Mouse (Mus musculus) hindbrain, embryonic 14.5 days (tissue): ENCODE data around the gene Epha2. TPM values are rescaled to one million over a fixed set of nuclear protein-coding genes. Genes with fewer than 3 reads are reported as not detected.

Experiments
- ATAC-seq: fragments of 200-750 bp; cut with Nextera tagmentation; 2 replicates; pipeline ENCODE4 v1.8.0; 2017; ENCODE audit warnings: moderate number of reproducible peaks, mild to moderate bottlenecking, moderate TSS enrichment, moderate library complexity; ENCODE audit not compliant: low FRiP score
- DNase-seq: peaks from one replicate; pipeline ENCODE4 v3.0.0-alpha.2; 2015; ENCODE audit warnings: low spot score
- H3K27ac ChIP-seq: fragments of 300-500 bp; sonication (generic); 2 replicates; pipeline ENCODE4 v1.5.1; 2014; ENCODE audit warnings: mild to moderate bottlenecking, moderate library complexity
- H3K27me3 ChIP-seq: fragments of 300-500 bp; sonication (generic); 2 replicates; pipeline ENCODE4 v1.6.1; 2014; ENCODE audit warnings: mild to moderate bottlenecking, low read length, mixed read lengths; ENCODE audit not compliant: control insufficient read depth, insufficient read depth
- H3K36me3 ChIP-seq: fragments of 300-500 bp; sonication (generic); replicated peaks from 2 replicates; pipeline ENCODE4 v1.6.1; 2014; ENCODE audit not compliant: control insufficient read depth, insufficient read depth
- H3K4me1 ChIP-seq: fragments of 300-500 bp; sonication (generic); replicated peaks from 2 replicates; pipeline ENCODE4 v1.6.1; 2014; ENCODE audit warnings: antibody characterized with exemption, low read length, mixed read lengths; ENCODE audit not compliant: control insufficient read depth, insufficient read depth
- H3K4me2 ChIP-seq: fragments of 300-500 bp; sonication (generic); replicated peaks from 2 replicates; pipeline ENCODE4 v1.6.1; 2014; ENCODE audit warnings: mild to moderate bottlenecking, moderate library complexity
- H3K4me3 ChIP-seq: fragments of 300-500 bp; sonication (generic); replicated peaks from 2 replicates; pipeline ENCODE4 v1.5.1; 2014; ENCODE audit warnings: mild to moderate bottlenecking, low read length
- H3K9ac ChIP-seq: fragments of 300-500 bp; sonication (generic); 2 replicates; pipeline ENCODE4 v1.6.1; 2014
- H3K9me3 ChIP-seq: fragments of 300-500 bp; sonication (generic); 2 replicates; pipeline ENCODE4 v1.6.1; 2016; ENCODE audit warnings: low read length; ENCODE audit not compliant: control insufficient read depth
- WGBS: fragments of 180-500 bp; shearing (Covaris S2); extraction: QIAGEN DNeasy Blood & Tissue Kit; methylation state at CpG from one replicate; pipeline ENCODE4 v1.1.7; 2014; 5-methylcytosine and 5-hydroxymethylcytosine counted together
- polyA plus RNA-seq: library from polyadenylated mRNA; unstranded; fragments of >200 nt; fragmentation: Nextera tagmentation; extraction: Ambion mirVana; gene quantifications from 2 replicates; pipeline ENCODE4 v1.2.1, GENCODE M21; 2014

Gene Epha2
- polyA plus RNA-seq, 1 experiment from 2014 or later = 0.64 TPM

GRCm38 (mm10) chr4:141328742-141329141 lies 27.7 kb downstream of the Epha2 start:
- Histone ChIP-seq H3K27ac (no peak overlapping the region), H3K9me3 (no peaks in the 10 kb centered on the region), H3K36me3 (no peaks in the 10 kb centered on the region), H3K4me3 (no peak overlapping the region), H3K4me1 (no peaks in the 10 kb centered on the region), H3K9ac (no peak overlapping the region), H3K27me3 (no peaks in the 10 kb centered on the region), H3K4me2 (no peak overlapping the region)
- WGBS = 85% methylated on average over 9 of the region's 9 CpGs
- DNase-seq = no peak
- ATAC-seq = no peak

DNA sequence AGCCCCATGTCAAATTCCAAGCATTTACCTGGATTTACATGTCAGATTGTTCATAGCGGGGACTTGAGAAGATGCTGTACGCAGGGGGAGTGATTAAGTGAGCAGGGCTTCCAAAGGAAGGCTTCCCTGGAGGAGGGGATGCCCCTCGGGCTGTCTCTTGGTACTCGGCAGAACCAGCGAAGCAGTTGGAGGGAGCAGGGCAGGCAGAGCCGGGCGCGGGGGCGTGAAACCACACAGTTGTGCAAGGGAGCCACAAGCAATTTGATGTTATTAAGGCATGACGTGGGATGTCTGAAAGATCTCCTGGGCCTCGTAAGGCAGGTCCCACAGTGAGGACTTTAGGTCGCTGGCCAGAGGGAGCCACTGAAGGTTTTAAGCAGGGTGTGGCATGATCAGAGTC lies 28.9 kb downstream of the Epha2 start:
- DNase-seq = no peak
- H3K27ac ChIP-seq = no peak overlapping the region
- H3K36me3 ChIP-seq = no peaks in the 10 kb centered on the region
- no peak overlapping the region for H3K9ac ChIP-seq
- ATAC-seq = no peak
- H3K9me3 ChIP-seq = no peaks in the 10 kb centered on the region
- WGBS = 68% methylated on average over 12 of the region's 12 CpGs
- H3K4me3 ChIP-seq = no peak overlapping the region
- H3K4me2 ChIP-seq = no peak overlapping the region
- H3K27me3 ChIP-seq = no peaks in the 10 kb centered on the region
- peaks cover 6% of the 10 kb centered on the region; the same call in 1 of the 2 replicates for H3K4me1 ChIP-seq

- no peaks in the 10 kb centered on the region for H3K27me3 ChIP-seq
- no peak overlapping the region for H3K4me2 ChIP-seq
- H3K27ac ChIP-seq = no peak overlapping the region
- H3K9me3 ChIP-seq = no peaks in the 10 kb centered on the region
- peaks cover 9% of the 10 kb centered on the region; the same call in 1 of the 2 replicates for H3K4me1 ChIP-seq
- no peak for ATAC-seq
- H3K4me3 ChIP-seq = no peak overlapping the region
- no peak overlapping the region for H3K9ac ChIP-seq
- WGBS = 100% methylated on average over 2 of the region's 2 CpGs
- DNase-seq = no peak
- no peaks in the 10 kb centered on the region for H3K36me3 ChIP-seq
Measured at GRCm38 (mm10) chr4:141331446-141331845, 30.4 kb downstream of the Epha2 start.

DNA sequence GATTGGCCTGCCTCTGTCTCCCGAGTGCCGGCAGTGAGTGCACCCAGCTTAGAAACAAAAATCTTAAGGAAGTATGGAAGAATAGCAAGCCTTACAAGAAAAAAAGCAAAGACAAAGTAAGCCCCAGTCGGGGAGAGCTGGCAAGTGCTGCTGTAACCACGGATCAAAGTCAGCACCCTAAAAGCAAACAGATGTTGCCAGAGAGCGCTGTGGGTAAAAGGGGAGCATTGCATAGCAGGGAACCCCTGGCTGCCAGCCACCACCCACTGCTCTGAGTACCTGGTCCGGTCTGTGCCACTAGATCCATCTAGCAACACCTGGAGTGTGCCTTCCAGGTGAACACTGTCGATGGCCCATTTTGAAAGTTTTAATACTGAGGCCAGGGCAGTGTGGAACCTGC lies 31.2 kb downstream of the Epha2 start:
- WGBS = 88% methylated on average over 7 of the region's 7 CpGs

GRCm38 (mm10) chr4:141334695-141335094 lies 33.7 kb downstream of the Epha2 start:
- no peak overlapping the region for H3K4me3 ChIP-seq
- H3K4me1 ChIP-seq = peaks cover 14% of the 10 kb centered on the region; the same call in 1 of the 2 replicates
- DNase-seq (no peak), ATAC-seq (no peak)
- H3K4me2 ChIP-seq = no peak overlapping the region
- no peaks in the 10 kb centered on the region for H3K9me3 ChIP-seq
- no peaks in the 10 kb centered on the region for H3K27me3 ChIP-seq
- 50% methylated on average over 5 of the region's 5 CpGs for WGBS
- no peak overlapping the region for H3K9ac ChIP-seq
- no peaks in the 10 kb centered on the region for H3K36me3 ChIP-seq
- peak overlapping the region; percentile 63 for H3K27ac ChIP-seq

More for the DNA sequence above, 31.2 kb downstream of the Epha2 start:
- Histone ChIP-seq H3K27ac (no peak overlapping the region), H3K36me3 (no peaks in the 10 kb centered on the region), H3K9me3 (no peaks in the 10 kb centered on the region), H3K9ac (no peak overlapping the region), H3K4me1 (peaks cover 9% of the 10 kb centered on the region; the same call in 1 of the 2 replicates), H3K4me2 (no peak overlapping the region), H3K4me3 (no peak overlapping the region), H3K27me3 (no peaks in the 10 kb centered on the region)
- ATAC-seq = no peak
- DNase-seq = no peak

GRCm38 (mm10) chr4:141335263-141335796 lies 34.3 kb downstream of the Epha2 start:
- no peak overlapping the region for H3K4me3 ChIP-seq
- no peaks in the 10 kb centered on the region for H3K9me3 ChIP-seq
- DNase-seq (peak; percentile 39), ATAC-seq (peak; percentile 85)
- H3K36me3 ChIP-seq = no peaks in the 10 kb centered on the region
- no peak overlapping the region for H3K4me2 ChIP-seq
- WGBS = 12% methylated on average over 3 of the region's 3 CpGs
- H3K27me3 ChIP-seq = no peaks in the 10 kb centered on the region
- H3K27ac ChIP-seq = peak overlapping the region; percentile 74
- no peak overlapping the region for H3K9ac ChIP-seq
- H3K4me1 ChIP-seq = peaks cover 14% of the 10 kb centered on the region; the same call in 1 of the 2 replicates

DNA sequence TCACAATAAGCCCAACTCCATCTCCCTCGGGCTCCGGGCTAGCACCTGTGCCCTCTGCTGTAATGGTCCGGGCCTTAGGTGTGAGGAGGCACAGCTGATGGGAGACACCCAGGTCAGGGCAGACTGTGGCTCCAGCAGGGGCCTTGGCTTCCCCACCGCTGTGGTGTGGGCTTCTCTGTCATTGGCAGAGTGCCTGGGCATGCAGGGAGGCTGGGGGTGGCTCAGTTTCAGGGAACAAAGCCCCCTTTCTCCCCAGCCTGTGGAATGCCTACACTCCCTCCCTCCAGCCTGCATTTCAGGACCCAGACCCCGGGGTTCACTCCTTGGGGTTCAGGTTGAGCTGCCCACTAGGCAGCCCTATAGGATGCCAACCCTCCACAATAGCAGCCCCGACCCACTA lies 35.2 kb downstream of the Epha2 start:
- ATAC-seq (no peak), DNase-seq (no peak)
- peaks cover 14% of the 10 kb centered on the region; the same call in 1 of the 2 replicates for H3K4me1 ChIP-seq
- H3K36me3 ChIP-seq = no peaks in the 10 kb centered on the region
- H3K9ac ChIP-seq = no peak overlapping the region
- H3K4me2 ChIP-seq = no peak overlapping the region
- H3K9me3 ChIP-seq = no peaks in the 10 kb centered on the region
- H3K27ac ChIP-seq = peak overlapping the region; percentile 74
- whole genome bisulfite sequencing = 50% methylated on average over 6 of the region's 6 CpGs
- no peaks in the 10 kb centered on the region for H3K27me3 ChIP-seq
- no peak overlapping the region for H3K4me3 ChIP-seq

- H3K36me3 ChIP-seq = no peaks in the 10 kb centered on the region
- H3K4me2 ChIP-seq = no peak overlapping the region
- no peaks in the 10 kb centered on the region for H3K9me3 ChIP-seq
- WGBS = 27% methylated on average over 6 of the region's 6 CpGs
- no peak overlapping the region for H3K9ac ChIP-seq
- peaks cover 14% of the 10 kb centered on the region; the same call in 1 of the 2 replicates for H3K4me1 ChIP-seq
- H3K27me3 ChIP-seq = no peaks in the 10 kb centered on the region
- H3K4me3 ChIP-seq = no peak overlapping the region
- H3K27ac ChIP-seq = no peak overlapping the region
- DNase-seq (no peak), ATAC-seq (no peak)
Measured at GRCm38 (mm10) chr4:141337986-141338385, 36.9 kb downstream of the Epha2 start.

GRCm38 (mm10) chr4:141338853-141339252 lies 37.8 kb downstream of the Epha2 start:
- Histone ChIP-seq H3K27ac (no peak overlapping the region), H3K9me3 (no peaks in the 10 kb centered on the region), H3K36me3 (no peaks in the 10 kb centered on the region), H3K4me3 (no peak overlapping the region), H3K4me2 (no peak overlapping the region), H3K27me3 (no peaks in the 10 kb centered on the region), H3K4me1 (peaks cover 14% of the 10 kb centered on the region; the same call in 1 of the 2 replicates), H3K9ac (no peak overlapping the region)
- DNase-seq = no peak
- ATAC-seq = no peak
- 13% methylated on average over 1 of the region's 1 CpGs for WGBS

- ATAC-seq = no peak
- no peak for DNase-seq
- peaks cover 4% of the 10 kb centered on the region; the same call in 1 of the 2 replicates for H3K4me1 ChIP-seq
- no peaks in the 10 kb centered on the region for H3K36me3 ChIP-seq
- H3K9ac ChIP-seq = no peak overlapping the region
- H3K4me3 ChIP-seq = no peak overlapping the region
- no peak overlapping the region for H3K27ac ChIP-seq
- H3K27me3 ChIP-seq = no peaks in the 10 kb centered on the region
- WGBS = 68% methylated on average over 7 of the region's 7 CpGs
- H3K9me3 ChIP-seq = no peaks in the 10 kb centered on the region
- H3K4me2 ChIP-seq = no peak overlapping the region
Measured at GRCm38 (mm10) chr4:141341477-141341876, 40.4 kb downstream of the Epha2 start.
